Mouse (Mus musculus): Measurements from ENCODE around the gene Pck2.

The Pck2 gene

DNA sequence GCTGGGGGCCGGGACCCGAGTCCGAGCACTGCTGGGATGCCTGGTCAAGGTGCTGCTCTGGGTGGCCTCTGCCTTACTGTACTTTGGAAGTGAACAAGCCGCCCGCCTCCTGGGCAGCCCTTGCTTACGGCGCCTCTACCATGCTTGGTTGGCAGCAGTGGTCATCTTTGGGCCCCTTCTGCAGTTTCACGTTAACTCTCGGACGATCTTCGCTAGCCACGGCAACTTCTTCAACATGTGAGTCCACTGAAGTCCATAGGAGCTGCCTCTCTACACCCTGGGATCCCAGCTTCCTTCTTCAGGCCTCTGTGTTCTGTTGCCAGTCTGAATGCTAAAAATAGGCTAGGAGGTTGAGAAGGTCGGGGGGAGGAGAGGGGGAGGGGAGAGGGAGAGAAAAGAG is 35.6 kb downstream of the Pck2 start:
- DNase-seq (ENCODE audit: low spot score) = no peak

DNA sequence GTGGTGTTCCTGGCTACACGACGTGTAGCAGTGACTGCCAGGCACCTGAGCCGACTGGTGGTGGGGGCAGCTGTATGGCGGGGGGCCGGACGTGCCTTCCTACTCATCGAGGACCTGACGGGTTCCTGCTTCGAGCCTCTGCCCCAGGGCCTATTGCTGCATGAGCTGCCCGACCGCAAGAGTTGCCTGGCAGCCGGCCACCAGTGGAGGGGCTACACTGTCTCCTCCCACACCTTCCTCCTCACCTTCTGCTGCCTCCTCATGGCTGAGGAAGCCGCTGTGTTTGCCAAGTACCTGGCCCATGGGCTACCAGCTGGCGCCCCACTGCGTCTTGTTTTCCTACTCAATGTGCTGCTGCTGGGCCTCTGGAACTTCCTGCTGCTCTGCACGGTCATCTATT is 36.3 kb downstream of the Pck2 start:
- no peak for DNase-seq (ENCODE audit: low spot score)

GRCm38 (mm10) chr14:55577871-55578667 is 38.0 kb downstream of the Pck2 start, which contains the start of gene Psme1:
Gene Psme1 (plus strand): TSS chr14:55578123.
- peak; percentile 65 for DNase-seq (ENCODE audit: low spot score)

- peak; percentile 52 for DNase-seq (ENCODE audit: low spot score)
Observed at GRCm38 (mm10) chr14:55578668-55579269, 38.7 kb downstream of the Pck2 start.

- DNase-seq (ENCODE audit: low spot score) = no peak
Observed at GRCm38 (mm10) chr14:55579511-55580496, 39.7 kb downstream of the Pck2 start.

- no peak for DNase-seq (ENCODE audit: low spot score)
Observed at GRCm38 (mm10) chr14:55580731-55581130, 40.7 kb downstream of the Pck2 start.

DNA sequence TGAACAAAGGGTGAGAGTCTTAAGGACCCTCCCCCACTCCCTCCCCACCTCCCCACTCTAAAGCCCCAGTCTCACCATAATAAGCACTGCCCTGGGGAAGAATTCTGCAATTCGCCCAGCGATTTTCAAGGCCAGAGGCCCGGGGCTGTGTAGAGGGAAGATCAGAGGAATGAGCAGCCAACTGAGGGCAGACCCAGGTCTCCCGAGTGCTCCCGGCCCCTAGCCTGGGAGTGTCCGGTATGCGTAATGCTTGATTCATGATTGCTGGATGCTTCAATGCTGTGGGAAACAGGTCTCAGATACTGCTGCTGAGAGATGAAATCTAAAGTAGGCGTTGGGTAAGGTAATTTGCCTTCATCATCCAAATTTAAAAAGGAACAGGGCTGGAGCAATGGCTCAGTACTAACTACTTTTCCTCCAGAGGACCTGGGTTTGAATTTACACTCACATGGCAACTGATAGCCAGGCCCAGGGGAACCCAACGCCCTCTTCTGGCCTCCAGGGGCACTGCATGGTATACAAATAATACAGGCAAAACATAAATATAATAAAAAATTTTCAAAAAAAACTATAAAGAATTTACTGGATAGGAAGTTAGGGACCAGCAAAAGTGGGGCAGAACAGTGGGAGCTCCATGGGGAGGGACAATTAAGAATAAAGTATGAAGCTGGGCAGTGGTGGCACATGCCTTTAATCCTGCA is 42.1 kb downstream of the Pck2 start:
- DNase-seq (ENCODE audit: low spot score) = no peak

DNA sequence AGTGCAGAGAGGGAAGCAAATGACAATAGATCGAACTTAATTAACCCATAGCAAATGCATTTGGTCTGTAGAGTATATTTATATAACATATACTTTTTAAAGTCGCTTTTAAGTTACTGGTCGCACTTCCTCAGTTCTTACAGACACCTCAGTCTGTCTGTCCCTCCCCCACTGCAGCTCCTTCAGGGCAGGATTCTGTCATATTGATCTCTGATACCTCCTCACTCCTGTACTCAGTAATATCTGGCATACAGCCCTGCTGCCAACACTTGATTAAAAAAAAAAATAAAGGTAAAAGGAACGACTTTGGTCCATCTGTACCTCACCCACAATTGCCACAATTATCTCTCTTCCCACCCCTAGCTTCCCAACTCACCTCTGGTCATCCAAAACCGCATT is 44.2 kb downstream of the Pck2 start:
- DNase-seq (ENCODE audit: low spot score) = no peak

DNA sequence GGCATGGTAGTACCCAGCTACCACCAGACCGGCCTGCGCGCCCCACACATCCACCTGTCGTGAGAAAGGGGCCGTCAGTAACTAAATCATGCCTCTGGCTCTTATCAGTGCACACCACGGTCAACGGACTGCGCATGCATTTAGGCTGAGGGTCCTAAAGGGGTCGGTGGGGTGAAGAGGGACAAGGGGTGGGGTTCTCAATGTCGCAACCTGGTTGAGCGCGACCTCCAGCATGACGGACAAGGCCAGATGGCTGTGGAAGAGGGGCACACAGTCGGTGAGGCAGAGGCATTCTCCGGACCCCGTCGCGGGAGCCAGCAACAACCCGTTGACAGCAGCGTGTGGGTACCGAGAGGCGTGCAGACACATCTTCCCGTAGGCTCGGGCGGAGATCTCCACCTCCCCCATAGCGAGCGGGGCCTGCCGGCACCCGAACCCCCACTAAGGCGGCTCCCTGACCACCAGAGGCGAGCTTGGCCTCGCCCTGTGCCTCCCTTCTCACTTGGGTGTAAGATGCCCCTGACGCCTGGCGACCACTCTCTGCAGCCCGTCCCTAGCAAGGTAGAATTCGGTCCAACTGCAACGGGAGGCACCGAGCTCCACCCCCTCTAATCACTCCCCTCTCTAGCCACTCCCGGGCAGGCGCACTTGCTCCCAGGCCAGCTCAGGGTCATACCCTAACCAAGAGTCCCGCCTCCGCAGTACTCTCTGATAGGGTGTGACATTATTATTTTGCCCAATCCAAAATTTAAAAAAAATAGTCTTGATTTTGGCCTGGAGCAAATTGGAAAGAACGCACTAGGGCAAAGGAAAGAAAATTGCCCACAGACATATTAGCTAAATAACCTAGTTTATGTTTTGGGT is 44.9 kb downstream of the Pck2 start, which contains the start of gene Emc9:
Gene Emc9, minus strand, starts transcription at position 601 of the 864 bp plus-strand sequence.
- DNase-seq (ENCODE audit: low spot score) = peak; percentile 78

DNA sequence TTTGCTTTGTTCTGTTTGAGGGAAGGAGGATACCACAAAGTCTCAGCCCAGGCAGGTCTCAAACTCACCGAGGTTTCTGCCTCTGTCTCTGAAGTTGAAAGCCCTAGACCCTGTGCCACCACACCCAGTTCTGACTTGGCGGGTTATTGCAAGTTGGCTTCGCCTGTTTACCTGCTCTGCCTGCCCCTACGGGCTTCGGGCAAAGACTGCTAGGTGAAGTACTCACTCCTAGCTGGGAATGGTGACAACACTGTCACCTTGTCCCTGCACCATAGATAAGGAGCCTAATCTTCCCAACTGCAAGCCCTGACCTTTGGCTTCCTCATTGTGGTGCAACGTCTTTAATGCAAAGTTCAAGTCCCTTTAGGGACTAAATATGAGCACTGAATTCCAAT is 45.5 kb downstream of the Pck2 start:
- DNase-seq (ENCODE audit: low spot score) = peak; percentile 49

- DNase-seq (ENCODE audit: low spot score) = no peak
Observed at GRCm38 (mm10) chr14:55586149-55586548, 46.1 kb downstream of the Pck2 start.

GRCm38 (mm10) chr14:55589271-55589670 is 49.2 kb downstream of the Pck2 start:
- no peak for DNase-seq (ENCODE audit: low spot score)

DNA sequence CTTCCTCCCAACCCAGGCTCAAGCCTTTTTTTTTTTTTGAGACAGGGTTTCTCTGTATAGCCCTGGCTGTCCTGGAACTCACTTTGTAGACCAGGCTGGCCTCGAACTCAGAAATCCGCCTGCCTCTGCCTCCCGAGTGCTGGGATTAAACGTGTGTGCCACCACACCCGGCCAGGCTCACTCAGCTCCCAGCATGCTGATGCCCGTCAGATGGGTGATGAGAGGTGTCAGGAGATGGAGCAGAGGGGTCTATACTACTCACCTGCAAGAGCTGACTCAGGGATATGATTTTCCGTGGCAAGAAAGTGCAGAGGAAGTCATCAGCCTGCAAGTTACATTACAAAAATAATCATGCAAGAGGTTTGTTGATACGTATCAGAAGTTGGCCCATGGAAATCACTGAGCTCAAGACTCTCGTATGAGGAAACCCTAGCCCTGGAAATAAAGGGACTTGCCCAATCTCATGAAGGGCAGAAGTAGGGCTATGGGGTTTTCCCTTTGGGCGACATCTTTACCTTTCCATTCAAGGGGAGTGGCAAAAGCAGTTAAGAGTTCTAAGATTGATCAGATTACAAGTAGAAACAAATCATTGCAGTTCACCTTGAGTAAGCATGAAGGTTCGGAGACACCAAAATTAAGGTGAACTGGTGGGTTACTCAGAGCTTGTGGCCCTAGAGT is 49.8 kb downstream of the Pck2 start:
- DNase-seq (ENCODE audit: low spot score) = no peak

GRCm38 (mm10) chr14:55590748-55591330 is 50.8 kb downstream of the Pck2 start, which contains the start of gene Psme2:
Gene Psme2 (minus strand): TSS chr14:55591113.
- DNase-seq (ENCODE audit: low spot score) = peak; percentile 84

- DNase-seq (ENCODE audit: low spot score) = peak; percentile 87
Observed at GRCm38 (mm10) chr14:55591331-55591891, 51.3 kb downstream of the Pck2 start, which contains the start of gene Rnf31. Gene Rnf31 (plus strand): TSS chr14:55591708.

DNA sequence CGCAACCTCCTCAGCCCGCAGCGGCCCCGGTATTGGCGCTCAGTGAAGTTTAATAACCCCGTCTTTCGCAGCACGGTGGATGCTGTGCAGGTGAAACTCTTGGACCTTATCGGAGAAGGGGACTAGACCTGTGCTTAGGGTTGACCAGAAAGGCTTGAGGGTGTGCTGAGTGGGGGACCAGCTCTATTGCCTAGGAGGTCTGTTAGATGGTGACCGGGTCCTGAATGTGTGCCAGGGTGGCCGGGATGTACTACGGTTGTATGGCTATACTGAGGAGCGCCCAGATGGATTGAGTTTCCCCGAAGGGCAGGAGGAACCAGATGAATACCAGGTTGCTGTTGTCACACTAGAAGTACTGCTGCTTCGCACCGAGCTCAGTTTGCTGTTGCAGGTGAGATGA is 52.2 kb downstream of the Pck2 start:
- peak; percentile 14 for DNase-seq (ENCODE audit: low spot score)

DNA sequence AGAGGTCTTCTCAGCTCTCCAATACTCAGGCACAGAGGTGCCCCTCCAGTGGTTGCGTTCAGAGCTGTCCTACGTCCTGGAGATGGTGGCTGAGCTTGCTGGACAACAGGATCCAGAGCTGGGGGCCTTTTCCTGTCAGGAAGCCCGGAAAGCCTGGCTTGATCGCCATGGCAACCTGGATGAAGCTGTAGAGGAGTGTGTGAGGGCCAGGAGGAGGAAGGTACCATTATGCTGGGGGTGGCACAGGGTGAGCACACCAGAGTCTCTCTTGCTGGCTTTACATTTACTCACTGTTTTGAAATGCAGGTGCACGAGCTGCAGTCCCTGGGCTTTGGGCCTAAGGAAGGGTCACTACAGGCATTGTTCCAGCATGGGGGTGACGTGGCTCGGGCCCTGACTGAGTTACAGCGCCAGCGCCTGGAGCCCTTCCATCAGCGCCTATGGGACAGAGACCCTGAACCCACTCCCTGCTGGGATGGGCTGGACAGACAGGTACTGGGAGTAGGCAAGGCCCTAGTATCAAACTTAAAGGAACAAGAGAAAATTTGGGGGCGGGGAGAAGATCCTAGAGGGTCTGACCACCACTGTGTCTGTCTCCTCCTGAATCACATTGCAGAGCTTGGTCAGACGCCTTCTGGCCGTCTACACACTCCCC is 56.1 kb downstream of the Pck2 start:
- DNase-seq (ENCODE audit: low spot score) = no peak

GRCm38 (mm10) chr14:55598521-55599390 is 58.7 kb downstream of the Pck2 start:
- no peak for DNase-seq (ENCODE audit: low spot score)

All from spleen, adult 12 weeks (tissue).